Mouse (Mus musculus) liver, embryonic 15.5 days (tissue): ENCODE measurements around the gene Rps16. TPM values are rescaled to one million over a fixed set of nuclear protein-coding genes. Genes with fewer than 3 reads are reported as not detected.

Source experiments
- ATAC-seq: fragments of 200-750 bp; cut with Nextera tagmentation; 2 replicates; pipeline ENCODE4 v1.8.0; 2017; ENCODE audit warnings: moderate number of reproducible peaks, mild to moderate bottlenecking, moderate library complexity; ENCODE audit not compliant: insufficient read depth
- H3K27ac ChIP-seq: fragments of 300-500 bp; sonication (generic); replicated peaks from 2 replicates; pipeline ENCODE4 v1.5.1; 2015; ENCODE audit warnings: mild to moderate bottlenecking, inconsistent platforms
- H3K27me3 ChIP-seq: fragments of 300-500 bp; sonication (generic); 2 replicates; pipeline ENCODE4 v1.6.1; 2015; ENCODE audit warnings: mild to moderate bottlenecking, inconsistent platforms
- H3K36me3 ChIP-seq: fragments of 300-500 bp; sonication (generic); replicated peaks from 2 replicates; pipeline ENCODE4 v1.6.1; 2015; ENCODE audit warnings: moderate library complexity, mild to moderate bottlenecking, inconsistent platforms
- H3K4me1 ChIP-seq: fragments of 300-500 bp; sonication (generic); replicated peaks from 2 replicates; pipeline ENCODE4 v1.6.1; 2015; ENCODE audit warnings: inconsistent platforms
- H3K4me2 ChIP-seq: fragments of 300-500 bp; sonication (generic); 2 replicates; pipeline ENCODE4 v1.6.1; 2015; ENCODE audit warnings: moderate library complexity, mild to moderate bottlenecking, inconsistent platforms
- H3K4me3 ChIP-seq: fragments of 300-500 bp; sonication (generic); replicated peaks from 2 replicates; pipeline ENCODE4 v1.5.1; 2015; ENCODE audit warnings: mild to moderate bottlenecking, inconsistent platforms
- H3K9ac ChIP-seq: fragments of 300-500 bp; sonication (generic); 2 replicates; pipeline ENCODE4 v1.6.1; 2015; ENCODE audit warnings: moderate library complexity, mild to moderate bottlenecking, inconsistent platforms
- H3K9me3 ChIP-seq: fragments of 300-500 bp; sonication (generic); replicated peaks from 2 replicates; pipeline ENCODE4 v1.6.1; 2016; ENCODE audit warnings: inconsistent platforms
- WGBS: fragments of 180-500 bp; shearing (Covaris S2); methylation state at CpG from one replicate; pipeline ENCODE4 v1.1.7; 2015; ENCODE audit warnings: mixed read lengths; ENCODE audit not compliant: insufficient replicate concordance; 5-methylcytosine and 5-hydroxymethylcytosine counted together
- polyA plus RNA-seq: library from polyadenylated mRNA; unstranded; fragments of >200 nt; fragmentation: Nextera tagmentation; extraction: Ambion mirVana; gene quantifications from 2 replicates; pipeline ENCODE4 v1.2.1, GENCODE M21; 2015

Gene Rps16
- polyA plus RNA-seq, 1 experiment from 2014 or later = 619 TPM

DNA sequence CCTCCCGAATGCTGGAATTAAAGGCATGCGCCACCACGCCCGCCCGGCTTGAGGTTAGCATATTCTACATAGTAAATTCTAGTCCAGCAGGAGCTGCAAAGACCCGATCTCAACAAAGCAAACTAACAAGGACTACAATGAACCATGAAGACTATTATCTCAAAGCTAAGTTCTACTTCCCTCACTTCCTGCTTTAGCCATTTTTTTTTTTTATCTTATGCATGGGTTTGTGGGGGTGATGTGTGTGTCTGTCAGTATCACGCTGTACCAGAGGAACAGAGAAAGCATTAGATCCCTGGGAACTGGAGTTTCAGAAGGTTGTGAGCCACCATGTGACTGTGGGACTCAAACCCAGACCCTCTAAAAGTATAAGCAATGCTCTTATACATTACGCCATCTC is 25.2 kb upstream of the Rps16 start:
- H3K9me3 ChIP-seq = no peaks in the 10 kb centered on the region
- H3K36me3 ChIP-seq = peaks cover 100% of the 10 kb centered on the region
- no peak overlapping the region for H3K27ac ChIP-seq
- ATAC-seq = no peak
- H3K4me2 ChIP-seq = no peak overlapping the region
- H3K4me1 ChIP-seq = peaks cover 3% of the 10 kb centered on the region; the same call in 1 of the 2 replicates
- H3K4me3 ChIP-seq = no peak overlapping the region
- no peaks in the 10 kb centered on the region for H3K27me3 ChIP-seq
- WGBS = 83% methylated on average over 8 of the region's 8 CpGs
- no peak overlapping the region for H3K9ac ChIP-seq

DNA sequence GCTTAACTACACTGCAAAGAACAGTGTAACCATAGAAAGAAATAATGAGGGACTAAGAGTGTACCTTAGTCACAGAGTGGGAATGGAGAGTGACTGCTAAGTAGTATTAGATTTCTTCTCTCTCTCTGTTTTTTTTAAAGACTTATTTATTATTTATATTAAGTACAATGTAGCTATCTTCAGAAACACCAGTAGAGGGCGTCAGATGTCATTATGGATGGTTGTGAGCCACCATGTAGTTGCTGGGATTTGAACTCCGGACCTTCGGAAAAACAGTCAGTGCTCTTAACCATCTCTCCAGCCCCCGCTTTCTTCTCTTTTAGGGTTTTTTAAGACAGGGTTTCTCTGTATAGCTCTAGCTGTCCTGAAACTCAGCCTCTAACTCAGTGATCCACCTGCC is 24.0 kb upstream of the Rps16 start:
- peaks cover 3% of the 10 kb centered on the region; the same call in 1 of the 2 replicates for H3K4me1 ChIP-seq
- 78% methylated on average over 4 of the region's 4 CpGs for WGBS
- no peaks in the 10 kb centered on the region for H3K27me3 ChIP-seq
- ATAC-seq = no peak
- H3K9me3 ChIP-seq = no peaks in the 10 kb centered on the region
- no peak overlapping the region for H3K4me3 ChIP-seq
- H3K36me3 ChIP-seq = peaks cover 100% of the 10 kb centered on the region
- H3K9ac ChIP-seq = no peak overlapping the region
- no peak overlapping the region for H3K4me2 ChIP-seq
- H3K27ac ChIP-seq = no peak overlapping the region

DNA sequence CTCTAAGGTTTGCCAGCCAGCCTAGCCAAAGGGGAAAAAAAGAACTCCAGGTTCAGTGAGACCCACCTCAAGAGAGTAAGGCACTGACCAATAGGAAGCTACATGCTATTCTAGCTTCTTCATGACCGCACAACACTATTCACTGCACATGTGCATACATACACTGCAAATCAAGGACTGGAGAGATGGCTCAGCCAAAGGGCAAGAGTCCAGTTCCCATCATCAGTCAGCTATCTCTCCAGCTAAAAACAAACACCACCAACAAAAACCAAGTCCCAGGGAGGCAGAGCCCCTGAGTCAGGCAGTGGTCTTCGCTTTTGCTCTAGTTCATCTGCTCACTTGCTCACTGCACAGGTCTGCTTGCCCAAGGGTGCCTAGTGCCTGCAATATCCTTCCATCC is 22.2 kb upstream of the Rps16 start:
- ATAC-seq = no peak
- 81% methylated on average over 2 of the region's 2 CpGs for WGBS

GRCm38 (mm10) chr7:28334534-28334933 is 15.9 kb upstream of the Rps16 start:
- no peaks in the 10 kb centered on the region for H3K27me3 ChIP-seq
- no peak overlapping the region for H3K4me2 ChIP-seq
- no peaks in the 10 kb centered on the region for H3K9me3 ChIP-seq
- H3K27ac ChIP-seq = no peak overlapping the region
- peaks cover 32% of the 10 kb centered on the region for H3K4me1 ChIP-seq
- no peak overlapping the region for H3K4me3 ChIP-seq
- ATAC-seq = no peak
- H3K9ac ChIP-seq = no peak overlapping the region
- H3K36me3 ChIP-seq = peaks cover 57% of the 10 kb centered on the region
- WGBS = 73% methylated on average over 4 of the region's 4 CpGs

More for the DNA sequence above, 22.2 kb upstream of the Rps16 start:
- H3K4me2 ChIP-seq = no peak overlapping the region
- H3K27ac ChIP-seq = no peak overlapping the region
- no peaks in the 10 kb centered on the region for H3K27me3 ChIP-seq
- H3K36me3 ChIP-seq = peaks cover 97% of the 10 kb centered on the region
- no peak overlapping the region for H3K9ac ChIP-seq
- no peak overlapping the region for H3K4me3 ChIP-seq
- H3K4me1 ChIP-seq = peaks cover 3% of the 10 kb centered on the region; the same call in 1 of the 2 replicates
- H3K9me3 ChIP-seq = no peaks in the 10 kb centered on the region

GRCm38 (mm10) chr7:28335471-28335870 is 15.0 kb upstream of the Rps16 start:
- Histone ChIP-seq H3K4me3 (no peak overlapping the region), H3K4me2 (no peak overlapping the region), H3K27ac (no peak overlapping the region), H3K9ac (no peak overlapping the region), H3K27me3 (no peaks in the 10 kb centered on the region), H3K4me1 (peaks cover 40% of the 10 kb centered on the region), H3K9me3 (no peaks in the 10 kb centered on the region), H3K36me3 (peaks cover 48% of the 10 kb centered on the region)
- ATAC-seq = no peak
- WGBS = 94% methylated on average over 2 of the region's 2 CpGs

- under 1% methylated on average over 77 of the region's 77 CpGs for WGBS
- H3K4me3 ChIP-seq = peak within 1 kb of the TSS; percentile 86
- ATAC-seq = peak; percentile 95
- H3K9me3 ChIP-seq = no peaks in the 10 kb centered on the region
- peak within 1 kb of the TSS; percentile 92 for H3K9ac ChIP-seq
- H3K4me1 ChIP-seq = peaks cover 50% of the 10 kb centered on the region
- peaks cover 22% of the 10 kb centered on the region for H3K36me3 ChIP-seq
- H3K4me2 ChIP-seq = peak within 1 kb of the TSS; percentile 83
- H3K27ac ChIP-seq = peak within 1 kb of the TSS; percentile 92
- no peaks in the 10 kb centered on the region for H3K27me3 ChIP-seq
These were observed 12.1 kb upstream of the Rps16 start, which contains the start of gene Supt5 for GRCm38 (mm10) chr7:28338108-28338998. TSS of gene Supt5 (minus strand) at chr7:28338746.

DNA sequence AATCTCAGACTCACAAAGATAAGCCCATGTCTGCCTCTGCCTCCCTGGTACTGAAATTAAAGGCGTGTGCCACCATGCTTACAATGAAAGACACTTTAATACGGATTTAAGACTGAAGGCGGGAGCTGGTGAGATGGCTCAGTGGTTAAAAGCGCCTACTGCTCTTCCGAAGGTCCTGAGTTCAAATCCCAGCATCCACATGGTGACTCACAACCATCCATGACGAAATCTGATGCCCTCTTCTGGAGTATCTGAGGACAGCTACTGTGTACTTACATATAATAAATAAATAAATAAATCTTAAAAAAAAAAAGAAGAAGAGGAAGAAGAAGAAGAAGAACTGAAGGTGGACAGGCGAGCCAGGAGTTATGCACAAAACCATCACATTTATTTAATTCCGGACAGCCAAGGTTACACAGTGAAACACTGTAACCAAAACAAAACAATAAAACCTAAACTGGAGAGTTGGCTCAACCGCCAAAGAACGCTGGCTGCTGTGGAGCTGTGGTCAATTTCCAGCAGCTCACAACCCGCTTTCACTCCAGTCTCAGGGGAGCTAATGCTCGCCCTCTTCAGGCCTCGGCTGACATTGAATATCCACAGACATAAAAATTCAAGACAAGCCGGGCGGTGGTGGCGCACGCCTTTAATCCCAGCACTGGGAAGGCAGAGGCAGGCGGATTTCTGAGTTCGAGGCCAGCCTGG is 11.1 kb upstream of the Rps16 start:
- WGBS = 36% methylated on average over 19 of the region's 19 CpGs
- Histone ChIP-seq H3K4me3 (peak overlapping the region; percentile 86), H3K9me3 (no peaks in the 10 kb centered on the region), H3K9ac (peak overlapping the region; percentile 52), H3K4me1 (peaks cover 51% of the 10 kb centered on the region), H3K27me3 (no peaks in the 10 kb centered on the region), H3K4me2 (peak overlapping the region; percentile 83), H3K27ac (peak overlapping the region; percentile 92), H3K36me3 (peaks cover 17% of the 10 kb centered on the region)
- peak; percentile 8; the same call in 1 of the 2 replicates for ATAC-seq

DNA sequence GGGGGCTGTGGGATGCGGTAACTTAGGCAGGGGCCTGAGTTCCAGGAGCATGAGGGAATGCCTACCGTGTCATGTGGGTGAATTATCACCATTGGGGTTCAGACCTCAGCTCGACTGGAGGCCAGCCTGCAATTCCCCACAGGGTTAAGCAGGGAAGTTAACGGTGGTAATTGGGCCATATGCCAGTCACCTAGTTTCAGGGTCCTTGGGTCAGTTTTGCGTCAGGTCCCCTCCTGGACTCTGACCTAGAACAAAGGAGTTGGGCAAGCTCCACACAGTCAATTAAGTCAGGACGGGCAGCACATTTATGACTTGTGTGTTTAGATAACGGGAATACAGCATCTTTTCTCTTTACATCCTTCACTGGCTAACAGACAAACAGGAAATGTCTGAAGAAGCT is 9.1 kb upstream of the Rps16 start:
- no peak overlapping the region for H3K27ac ChIP-seq
- H3K9ac ChIP-seq = no peak overlapping the region
- ATAC-seq = no peak
- no peaks in the 10 kb centered on the region for H3K36me3 ChIP-seq
- H3K4me2 ChIP-seq = no peak overlapping the region
- no peaks in the 10 kb centered on the region for H3K27me3 ChIP-seq
- WGBS = 44% methylated on average over 7 of the region's 7 CpGs
- no peaks in the 10 kb centered on the region for H3K9me3 ChIP-seq
- peaks cover 44% of the 10 kb centered on the region for H3K4me1 ChIP-seq
- H3K4me3 ChIP-seq = no peak overlapping the region

GRCm38 (mm10) chr7:28344637-28345036 is 5.8 kb upstream of the Rps16 start:
- Histone ChIP-seq H3K27ac (no peak overlapping the region), H3K27me3 (no peaks in the 10 kb centered on the region), H3K9me3 (no peaks in the 10 kb centered on the region), H3K4me1 (peaks cover 32% of the 10 kb centered on the region), H3K36me3 (no peaks in the 10 kb centered on the region), H3K9ac (no peak overlapping the region), H3K4me3 (no peak overlapping the region), H3K4me2 (no peak overlapping the region)
- no peak for ATAC-seq
- WGBS = 5% methylated on average over 4 of the region's 4 CpGs

GRCm38 (mm10) chr7:28347746-28348145 is 2.7 kb upstream of the Rps16 start:
- H3K9me3 ChIP-seq = no peaks in the 10 kb centered on the region
- peak overlapping the region; percentile 55 for H3K27ac ChIP-seq
- no peak overlapping the region for H3K4me2 ChIP-seq
- peaks cover 35% of the 10 kb centered on the region for H3K4me1 ChIP-seq
- H3K9ac ChIP-seq = no peak overlapping the region
- peaks cover 13% of the 10 kb centered on the region for H3K36me3 ChIP-seq
- no peak for ATAC-seq
- WGBS = 59% methylated on average over 3 of the region's 3 CpGs
- H3K27me3 ChIP-seq = no peaks in the 10 kb centered on the region
- no peak overlapping the region for H3K4me3 ChIP-seq

GRCm38 (mm10) chr7:28348601-28349000 is 1.9 kb upstream of the Rps16 start:
- H3K27me3 ChIP-seq = no peaks in the 10 kb centered on the region
- no peak overlapping the region for H3K9ac ChIP-seq
- 69% methylated on average over 7 of the region's 7 CpGs for WGBS
- H3K27ac ChIP-seq = no peak overlapping the region
- H3K4me3 ChIP-seq = no peak overlapping the region
- no peak for ATAC-seq
- peaks cover 35% of the 10 kb centered on the region for H3K4me1 ChIP-seq
- no peaks in the 10 kb centered on the region for H3K9me3 ChIP-seq
- H3K4me2 ChIP-seq = no peak overlapping the region
- H3K36me3 ChIP-seq = peaks cover 21% of the 10 kb centered on the region
